14 mouse cellular contexts compared by ENCODE assay signal in the genomic region with DNA sequence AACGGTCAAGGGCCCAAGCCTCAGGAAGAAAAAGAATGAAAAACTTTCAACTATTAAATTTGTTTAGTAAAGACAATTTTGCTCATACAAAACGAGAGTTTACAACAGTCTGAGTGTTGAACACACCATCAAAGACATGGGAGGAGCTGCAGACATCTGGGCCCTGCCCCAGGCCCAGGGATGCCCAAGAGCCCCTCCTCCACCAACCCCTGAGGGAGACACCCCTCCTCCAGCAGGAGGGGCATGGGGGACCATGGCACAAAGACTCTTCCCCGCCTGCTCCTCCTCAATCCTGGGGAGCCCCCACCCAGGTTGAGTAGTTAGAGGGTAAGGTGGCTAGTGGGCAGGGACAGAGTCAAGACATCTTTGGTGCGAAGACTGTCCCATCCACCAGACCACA. TPM values are rescaled to one million over a fixed set of nuclear protein-coding genes. Genes with fewer than 3 reads are reported as not detected.
DNase-seq lines count a peak whose midpoint lies in the region; ATAC-seq lines count a peak whose summit lies in the region.
"Had no signal": no experiment of that assay in that cellular context is flagged by ENCODE, and none has a peak within 500 bp of the region (broad histone marks: within the 10 kb centered on the region; RNA-seq: fewer than 3 reads in every experiment).

No protein-coding gene starts in this region.

- 59% methylated on average over 4 of the region's 4 CpGs for whole genome bisulfite sequencing in lung, embryonic 16.5 days
- WGBS in hindbrain, embryonic 14.5 days: 62% methylated on average over 4 of the region's 4 CpGs
- 56% methylated on average over 4 of the region's 4 CpGs for WGBS in midbrain, embryonic 15.5 days

- H3K9me3 ChIP-seq in lung, embryonic 16.5 days (ENCODE audit: control insufficient read depth, low read length): no peaks in the 10 kb centered on the region
- no peaks in the 10 kb centered on the region for H3K9me3 ChIP-seq in hindbrain, embryonic 14.5 days (ENCODE audit: control insufficient read depth, low read length)
- no peaks in the 10 kb centered on the region for H3K9me3 ChIP-seq in midbrain, embryonic 15.5 days
- H3K9me3 ChIP-seq: embryonic facial prominence, embryonic 12.5 days had no signal

- H3K27me3 ChIP-seq in lung, embryonic 16.5 days (ENCODE audit: control insufficient read depth, insufficient read depth, low read depth, low read length): no peaks in the 10 kb centered on the region
- H3K27me3 ChIP-seq in hindbrain, embryonic 14.5 days (ENCODE audit: control insufficient read depth, insufficient read depth, low read length): no peaks in the 10 kb centered on the region
- no peaks in the 10 kb centered on the region for H3K27me3 ChIP-seq in midbrain, embryonic 15.5 days (replicated peaks)
- H3K27me3 ChIP-seq: embryonic facial prominence, embryonic 12.5 days had no signal

- H3K4me1 ChIP-seq in lung, embryonic 16.5 days (replicated peaks; ENCODE audit: control insufficient read depth, insufficient read depth, low read length): peaks cover 13% of the 10 kb centered on the region
- peaks cover 1% of the 10 kb centered on the region; the same call in 1 of the 2 replicates for H3K4me1 ChIP-seq in hindbrain, embryonic 14.5 days (replicated peaks; ENCODE audit: control insufficient read depth, insufficient read depth, low read length)
- peaks cover 15% of the 10 kb centered on the region for H3K4me1 ChIP-seq in midbrain, embryonic 15.5 days

- H3K27ac ChIP-seq in lung, embryonic 16.5 days (ENCODE audit: low read length): 0 out of 2 replicates have a peak overlapping the region, but pooled peaks have one; percentile 32
- no peak overlapping the region for H3K27ac ChIP-seq in hindbrain, embryonic 14.5 days
- H3K27ac ChIP-seq in midbrain, embryonic 15.5 days: no peak overlapping the region
- H3K27ac ChIP-seq: embryonic facial prominence, embryonic 12.5 days had no signal

- no peak overlapping the region for H3K9ac ChIP-seq in lung, embryonic 16.5 days (ENCODE audit: low read length)
- H3K9ac ChIP-seq in hindbrain, embryonic 14.5 days: no peak overlapping the region
- H3K9ac ChIP-seq in midbrain, embryonic 15.5 days: no peak overlapping the region
- H3K9ac ChIP-seq: embryonic facial prominence, embryonic 12.5 days had no signal

- peak; percentile 7 to 43 for DNase-seq in adrenal gland, adult (ENCODE audit: inconsistent age in 2 of 2, low spot score in 1 of 2)
- DNase-seq in adrenal gland, postnatal 36 days: no peak
- no peak for DNase-seq in lung, postnatal 25 days (ENCODE audit: low spot score)
- no peak for DNase-seq in hindbrain, embryonic 14.5 days (ENCODE audit: low spot score)
- DNase-seq in right cerebral cortex, postnatal 4 days: no peak

- H3K4me3 ChIP-seq in lung, embryonic 16.5 days (ENCODE audit: low read length): no peak overlapping the region
- H3K4me3 ChIP-seq in hindbrain, embryonic 14.5 days (replicated peaks; ENCODE audit: low read length): no peak overlapping the region
- H3K4me3 ChIP-seq in midbrain, embryonic 15.5 days: no peak overlapping the region
- H3K4me3 ChIP-seq: embryonic facial prominence, embryonic 12.5 days had no signal

- peaks cover 37% of the 10 kb centered on the region for H3K36me3 ChIP-seq in lung, embryonic 16.5 days (ENCODE audit: control insufficient read depth, insufficient read depth, low read length)
- H3K36me3 ChIP-seq in hindbrain, embryonic 14.5 days (replicated peaks; ENCODE audit: control insufficient read depth, insufficient read depth): peaks cover 49% of the 10 kb centered on the region
- H3K36me3 ChIP-seq in midbrain, embryonic 15.5 days (replicated peaks): peaks cover 20% of the 10 kb centered on the region; the same call in 1 of the 2 replicates

- ATAC-seq in lung, embryonic 16.5 days (ENCODE audit: low read depth): 0 out of 2 replicates have a peak, but pooled peaks have one; percentile 16
- ATAC-seq in hindbrain, embryonic 14.5 days (ENCODE audit: low FRiP score): peak; percentile 29; the same call in 1 of the 2 replicates
- ATAC-seq in midbrain, embryonic 15.5 days (replicated peaks): peak; percentile 57
- no peak for ATAC-seq in erythroblast, adult 5-6 weeks (replicated peaks; ENCODE audit: low FRiP score, poor library complexity, severe bottlenecking)

- no peak overlapping the region for H3K4me2 ChIP-seq in lung, embryonic 16.5 days (ENCODE audit: low read depth, low read length)
- no peak overlapping the region for H3K4me2 ChIP-seq in hindbrain, embryonic 14.5 days (replicated peaks)
- no peak overlapping the region for H3K4me2 ChIP-seq in midbrain, embryonic 15.5 days
- H3K4me2 ChIP-seq: embryonic facial prominence, embryonic 12.5 days; heart, embryonic 11.5 days had no signal

RNA-seq across cellular contexts. Expression of gene Il10, which starts 34.0 kb away (rescaled TPM):
- not detected for total RNA-seq in adrenal gland, postnatal 36 days (2021)
- polyA plus RNA-seq in lung, embryonic 16.5 days (2015; fragmentation: Nextera tagmentation; extraction: Ambion mirVana): not detected in 2 replicates
- polyA plus RNA-seq in hindbrain, embryonic 14.5 days (2014; fragmentation: Nextera tagmentation; extraction: Ambion mirVana): not detected in 2 replicates
- not detected in 2 replicates for polyA plus RNA-seq in midbrain, embryonic 15.5 days (2015; fragmentation: Nextera tagmentation; extraction: Ambion mirVana)
- total RNA-seq in erythroblast, adult 5-6 weeks (2015; ENCODE audit: low replicate concordance): not detected in 2 replicates
- total RNA-seq in erythroblast, adult 5-6 weeks (2017; ENCODE audit: low replicate concordance): not detected in 2 replicates
- total RNA-seq: left cerebral cortex, adult 18-20 months had no signal
- polyA plus RNA-seq: brain, embryonic 14.5 days; embryonic facial prominence, embryonic 12.5 days; heart, embryonic 11.5 days; liver, embryonic 16.5 days; small intestine, adult 2 months had no signal

RNA-seq across cellular contexts. Expression of gene Mapkapk2, which starts 44.0 kb away (rescaled TPM):
- 100 to 1,000 TPM; 205 to 213 TPM for total RNA-seq in adrenal gland, postnatal 36 days (2021)
- 28.7 and 41.3 TPM in 2 replicates for polyA plus RNA-seq in lung, embryonic 16.5 days (2015; fragmentation: Nextera tagmentation; extraction: Ambion mirVana)
- polyA plus RNA-seq in hindbrain, embryonic 14.5 days (2014; fragmentation: Nextera tagmentation; extraction: Ambion mirVana): 22.5 and 23.7 TPM in 2 replicates
- 17.9 and 22.2 TPM in 2 replicates for polyA plus RNA-seq in midbrain, embryonic 15.5 days (2015; fragmentation: Nextera tagmentation; extraction: Ambion mirVana)
- total RNA-seq in erythroblast, adult 5-6 weeks (2015; ENCODE audit: low replicate concordance): 38.0 and 49.5 TPM in 2 replicates
- 26.3 and 33.3 TPM in 2 replicates for total RNA-seq in erythroblast, adult 5-6 weeks (2017; ENCODE audit: low replicate concordance)

Comparison
In these comparisons a context has a peak if more than half of its experiments do, and no peak if none do; other contexts are left out.
1. DNase-seq: peak in adrenal gland, adult (2 of 2); none in adrenal gland, postnatal 36 days (0 of 2), lung, postnatal 25 days (single experiment), hindbrain, embryonic 14.5 days (single experiment) and right cerebral cortex, postnatal 4 days (single experiment).